Mouse (Mus musculus) embryonic facial prominence, embryonic 11.5 days (tissue): ENCODE results near the gene Svip. TPM values are rescaled to one million over a fixed set of nuclear protein-coding genes. Genes with fewer than 3 reads are reported as not detected.

Source experiments
- ATAC-seq: fragments of 200-750 bp; cut with Nextera tagmentation; replicated peaks from 2 replicates; pipeline ENCODE4 v1.8.0; 2017; ENCODE audit warnings: low read depth; ENCODE audit not compliant: insufficient number of reproducible peaks, low FRiP score, low TSS enrichment
- DNase-seq: peaks from one replicate; pipeline ENCODE4 v3.0.0-alpha.2; 2015; ENCODE audit warnings: low spot score
- H3K27ac ChIP-seq: fragments of 300-500 bp; sonication (generic); replicated peaks from 2 replicates; pipeline ENCODE4 v1.5.1; 2014; ENCODE audit warnings: mild to moderate bottlenecking, low read depth, low read length, control low read depth
- H3K27me3 ChIP-seq: fragments of 300-500 bp; sonication (generic); 2 replicates; pipeline ENCODE4 v1.6.1; 2014; ENCODE audit warnings: mild to moderate bottlenecking, low read length, moderate library complexity, mixed read lengths; ENCODE audit not compliant: control insufficient read depth, insufficient read depth
- H3K36me3 ChIP-seq: fragments of 300-500 bp; sonication (generic); replicated peaks from 2 replicates; pipeline ENCODE4 v1.6.1; 2014; ENCODE audit warnings: low read depth, mild to moderate bottlenecking, low read length, moderate library complexity, mixed read lengths; ENCODE audit not compliant: control insufficient read depth, insufficient read depth
- H3K4me1 ChIP-seq: fragments of 300-500 bp; sonication (generic); 2 replicates; pipeline ENCODE4 v1.6.1; 2014; ENCODE audit warnings: low read length, mixed read lengths; ENCODE audit not compliant: control insufficient read depth, insufficient read depth
- H3K4me2 ChIP-seq: fragments of 300-500 bp; sonication (generic); 2 replicates; pipeline ENCODE4 v1.6.1; 2014; ENCODE audit warnings: low read depth, mild to moderate bottlenecking, control low read depth, low read length, moderate library complexity
- H3K4me3 ChIP-seq: fragments of 300-500 bp; sonication (generic); 2 replicates; pipeline ENCODE4 v1.5.1; 2014; ENCODE audit warnings: low read depth, low read length, control low read depth
- H3K9ac ChIP-seq: fragments of 300-500 bp; sonication (generic); replicated peaks from 2 replicates; pipeline ENCODE4 v1.6.1; 2014; ENCODE audit warnings: mild to moderate bottlenecking, control low read depth, low read length
- H3K9me3 ChIP-seq: fragments of 300-500 bp; sonication (generic); replicated peaks from 2 replicates; pipeline ENCODE4 v1.6.1; 2016; ENCODE audit warnings: mild to moderate bottlenecking, low read length, inconsistent platforms, mixed read lengths; ENCODE audit not compliant: control insufficient read depth
- WGBS: fragments of 180-500 bp; shearing (Covaris S2); extraction: QIAGEN DNeasy Blood & Tissue Kit; methylation state at CpG from one replicate; pipeline ENCODE4 v1.1.7; 2014; 5-methylcytosine and 5-hydroxymethylcytosine counted together
- polyA plus RNA-seq: library from polyadenylated mRNA; unstranded; fragments of >200 nt; fragmentation: Nextera tagmentation; extraction: Ambion mirVana; gene quantifications from 2 replicates; pipeline ENCODE4 v1.2.1, GENCODE M21; 2014

The Svip gene
- 11.1 and 16.2 TPM in 2 replicates for polyA plus RNA-seq

GRCm38 (mm10) chr7:52005511-52006295, at the start of gene Svip:
TSS of gene Svip (minus strand) at chr7:52006018.
- no peaks in the 10 kb centered on the region for H3K27me3 ChIP-seq
- H3K27ac ChIP-seq = no peak within 1 kb of the TSS
- WGBS = under 1% methylated on average over 32 of the region's 47 CpGs
- DNase-seq (peak; percentile 84), ATAC-seq (peak; percentile 96)
- peak within 1 kb of the TSS; percentile 55 for H3K4me3 ChIP-seq
- H3K36me3 ChIP-seq = no peaks in the 10 kb centered on the region
- peak within 1 kb of the TSS; percentile 39 for H3K9ac ChIP-seq
- H3K4me1 ChIP-seq = no peaks in the 10 kb centered on the region
- H3K4me2 ChIP-seq = peak within 1 kb of the TSS; percentile 76
- no peaks in the 10 kb centered on the region for H3K9me3 ChIP-seq

GRCm38 (mm10) chr7:52037600-52038582, 32.1 kb upstream of the Svip start:
- no peak for ATAC-seq
- WGBS = 50% methylated on average over 8 of the region's 8 CpGs
- DNase-seq = peak; percentile 76

GRCm38 (mm10) chr7:52024050-52024626, 18.3 kb upstream of the Svip start:
- 89% methylated on average over 5 of the region's 5 CpGs for WGBS
- Histone ChIP-seq H3K4me3 (no peak overlapping the region), H3K36me3 (no peaks in the 10 kb centered on the region), H3K4me1 (no peaks in the 10 kb centered on the region), H3K4me2 (no peak overlapping the region), H3K9me3 (no peaks in the 10 kb centered on the region), H3K27ac (no peak overlapping the region), H3K9ac (no peak overlapping the region), H3K27me3 (no peaks in the 10 kb centered on the region)
- DNase-seq (no peak), ATAC-seq (no peak)

More at GRCm38 (mm10) chr7:52037600-52038582, 32.1 kb upstream of the Svip start:
- Histone ChIP-seq H3K4me1 (no peaks in the 10 kb centered on the region), H3K9ac (no peak overlapping the region), H3K4me2 (no peak overlapping the region), H3K27me3 (no peaks in the 10 kb centered on the region), H3K36me3 (no peaks in the 10 kb centered on the region), H3K4me3 (no peak overlapping the region), H3K27ac (no peak overlapping the region), H3K9me3 (no peaks in the 10 kb centered on the region)

- H3K4me3 ChIP-seq = no peak overlapping the region
- no peak for DNase-seq
- H3K9me3 ChIP-seq = no peaks in the 10 kb centered on the region
- H3K9ac ChIP-seq = no peak overlapping the region
- ATAC-seq = no peak
- WGBS = 84% methylated on average over 4 of the region's 4 CpGs
- no peak overlapping the region for H3K27ac ChIP-seq
- no peaks in the 10 kb centered on the region for H3K36me3 ChIP-seq
- H3K4me2 ChIP-seq = no peak overlapping the region
- H3K27me3 ChIP-seq = no peaks in the 10 kb centered on the region
- no peaks in the 10 kb centered on the region for H3K4me1 ChIP-seq
Observed at GRCm38 (mm10) chr7:52022039-52022438, 16.2 kb upstream of the Svip start.

- H3K4me2 ChIP-seq = no peak within 1 kb of the TSS
- H3K4me3 ChIP-seq = no peak within 1 kb of the TSS
- no peaks in the 10 kb centered on the region for H3K4me1 ChIP-seq
- WGBS = 80% methylated on average over 3 of the region's 3 CpGs
- no peak within 1 kb of the TSS for H3K27ac ChIP-seq
- ATAC-seq (no peak), DNase-seq (no peak)
- H3K36me3 ChIP-seq = no peaks in the 10 kb centered on the region
- no peaks in the 10 kb centered on the region for H3K27me3 ChIP-seq
- no peaks in the 10 kb centered on the region for H3K9me3 ChIP-seq
- no peak within 1 kb of the TSS for H3K9ac ChIP-seq
Observed at GRCm38 (mm10) chr7:52015628-52016027, 9.8 kb upstream of the Svip start, which contains the start of gene 1700015G11Rik. TSS of gene 1700015G11Rik (minus strand) at chr7:52015728.

GRCm38 (mm10) chr7:52015180-52015579, 9.4 kb upstream of the Svip start:
- Histone ChIP-seq H3K9me3 (no peaks in the 10 kb centered on the region), H3K4me2 (no peak overlapping the region), H3K4me1 (no peaks in the 10 kb centered on the region), H3K4me3 (no peak overlapping the region), H3K9ac (no peak overlapping the region), H3K36me3 (no peaks in the 10 kb centered on the region), H3K27ac (no peak overlapping the region), H3K27me3 (no peaks in the 10 kb centered on the region)
- WGBS = 95% methylated on average over 1 of the region's 1 CpGs
- DNase-seq (no peak), ATAC-seq (no peak)

GRCm38 (mm10) chr7:52013457-52013856, 7.6 kb upstream of the Svip start:
- H3K4me2 ChIP-seq = no peak overlapping the region
- no peak for ATAC-seq
- H3K9ac ChIP-seq = no peak overlapping the region
- no peak overlapping the region for H3K27ac ChIP-seq
- no peaks in the 10 kb centered on the region for H3K36me3 ChIP-seq
- no peaks in the 10 kb centered on the region for H3K27me3 ChIP-seq
- no peaks in the 10 kb centered on the region for H3K4me1 ChIP-seq
- no peaks in the 10 kb centered on the region for H3K9me3 ChIP-seq
- no peak overlapping the region for H3K4me3 ChIP-seq
- DNase-seq = no peak
- 75% methylated on average over 7 of the region's 7 CpGs for WGBS
